Mouse (Mus musculus) midbrain, embryonic 10.5 days (tissue): ENCODE results near the gene Dlk2. TPM values are rescaled to one million over a fixed set of nuclear protein-coding genes. Genes with fewer than 3 reads are reported as not detected.

Experiments used
- DNase-seq: peaks from one replicate; pipeline ENCODE4 v3.0.0-alpha.2; 2017; ENCODE audit warnings: low spot score
- H3K27ac ChIP-seq: fragments of 300-500 bp; sonication (generic); replicated peaks from 2 replicates; pipeline ENCODE4 v1.5.1; 2016; ENCODE audit warnings: mild to moderate bottlenecking
- H3K27me3 ChIP-seq: fragments of 300-500 bp; sonication (generic); 2 replicates; pipeline ENCODE4 v1.6.1; 2016; ENCODE audit warnings: low read depth, mild to moderate bottlenecking; ENCODE audit not compliant: poor library complexity, severe bottlenecking
- H3K36me3 ChIP-seq: fragments of 300-500 bp; sonication (generic); 2 replicates; pipeline ENCODE4 v1.6.1; 2016; ENCODE audit warnings: mild to moderate bottlenecking, moderate library complexity
- H3K4me1 ChIP-seq: fragments of 300-500 bp; sonication (generic); 2 replicates; pipeline ENCODE4 v1.6.1; 2016
- H3K4me3 ChIP-seq: fragments of 300-500 bp; sonication (generic); 2 replicates; pipeline ENCODE4 v1.5.1; 2016; ENCODE audit warnings: mild to moderate bottlenecking, moderate library complexity
- H3K9me3 ChIP-seq: fragments of 300-500 bp; sonication (generic); replicated peaks from 2 replicates; pipeline ENCODE4 v1.6.1; 2016; ENCODE audit warnings: mild to moderate bottlenecking
- WGBS: fragments of 180-500 bp; shearing (Covaris S2); methylation state at CpG from one replicate; pipeline ENCODE4 v1.1.7; 2016; 5-methylcytosine and 5-hydroxymethylcytosine counted together
- polyA plus RNA-seq: library from polyadenylated mRNA; unstranded; fragments of >200 nt; fragmentation: Nextera tagmentation; extraction: Ambion mirVana; gene quantifications from 2 replicates; pipeline ENCODE4 v1.2.1, GENCODE M21; 2016

Dlk2 gene
- polyA plus RNA-seq, 1 experiment from 2014 or later, result 0.68 TPM

- 87% methylated on average over 8 of the region's 8 CpGs for WGBS
- no peak overlapping the region for H3K27ac ChIP-seq
- no peaks in the 10 kb centered on the region for H3K27me3 ChIP-seq
- H3K9me3 ChIP-seq, result peaks cover 51% of the 10 kb centered on the region
- no peak for DNase-seq
- H3K36me3 ChIP-seq, result no peaks in the 10 kb centered on the region
- H3K4me3 ChIP-seq, result no peak overlapping the region
- no peaks in the 10 kb centered on the region for H3K4me1 ChIP-seq
These were observed 53.9 kb downstream of the Dlk2 start for GRCm38 (mm10) chr17:46351026-46351700.

Other genes with a start within 250 kb of the Dlk2 start
- 143 and 156 TPM in 2 replicates for gene Mrps18a, start 186.4 kb upstream of the Dlk2 start, polyA plus RNA-seq
- 11.7 and 14.2 TPM in 2 replicates for gene Rsph9, start 153.2 kb upstream of the Dlk2 start, polyA plus RNA-seq
- gene Mad2l1bp, start 143.9 kb upstream of the Dlk2 start, polyA plus RNA-seq, result 36.1 and 40.1 TPM in 2 replicates
- gene Gtpbp2, start 136.4 kb upstream of the Dlk2 start, polyA plus RNA-seq, result 28.2 and 31.0 TPM in 2 replicates
- gene Polh, start 94.8 kb upstream of the Dlk2 start, polyA plus RNA-seq, result 12.6 and 13.6 TPM in 2 replicates
- gene Xpo5, start 94.6 kb upstream of the Dlk2 start, polyA plus RNA-seq, result 67.1 and 70.7 TPM in 2 replicates
- 131 and 138 TPM in 2 replicates for gene Polr1c, start 49.4 kb upstream of the Dlk2 start, polyA plus RNA-seq
- 71.5 and 75.0 TPM in 2 replicates for gene Yipf3, start 49.3 kb upstream of the Dlk2 start, polyA plus RNA-seq
- gene Lrrc73, start 43.9 kb upstream of the Dlk2 start, polyA plus RNA-seq, result 1.6 and 1.9 TPM in 2 replicates
- 65.8 and 68.2 TPM in 2 replicates for gene Tjap1, start 14.4 kb upstream of the Dlk2 start, polyA plus RNA-seq
- 7.6 and 8.9 TPM in 2 replicates for gene Abcc10, start 30.9 kb downstream of the Dlk2 start, polyA plus RNA-seq
- gene Zfp318, start 86.3 kb downstream of the Dlk2 start, polyA plus RNA-seq, result 7.8 and 9.9 TPM in 2 replicates
- gene Crip3, start 131.5 kb downstream of the Dlk2 start, polyA plus RNA-seq, result 0.72 and 0.85 TPM in 2 replicates
- not detected in 2 replicates for gene Slc22a7, start 141.0 kb downstream of the Dlk2 start, polyA plus RNA-seq
- 0.81 and 1.8 TPM in 2 replicates for gene Ttbk1, start 190.3 kb downstream of the Dlk2 start, polyA plus RNA-seq
- 85.2 and 98.4 TPM in 2 replicates for gene Dnph1, start 199.3 kb downstream of the Dlk2 start, polyA plus RNA-seq
- 4.4 and 6.3 TPM in 2 replicates for gene Cul9, start 249.0 kb downstream of the Dlk2 start, polyA plus RNA-seq